Mouse (Mus musculus): ENCODE measurements at regions not wholly inside any gene's neighbourhood (a gene's known extent, or its start where the extent isn't known, plus 50 kb on each side); places are given as distances from the start of the nearest gene placed in this dataset.

GRCm38 (mm10) chr16:76547087-76547486 is 173.5 kb upstream of the Nrip1 start:
- TF ChIP-seq POLR2A (IDR thresholded peaks at IDR 0.05; ENCODE audit: low read depth, low read length) (no peak), CTCF (IDR thresholded peaks at IDR 0.05; ENCODE audit: extremely low read depth, insufficient read length, insufficient replicate concordance, low read depth, low read length) (no peak)
